Mouse (Mus musculus) limb, embryonic 11.5 days (tissue): ENCODE results near the gene Cul4a. TPM values are rescaled to one million over a fixed set of nuclear protein-coding genes. Genes with fewer than 3 reads are reported as not detected.
"Not testable (repeated sequence)": the region's sequence is repeated elsewhere in the genome, so short reads cannot be mapped to it uniquely, and the experiment has no call there.

Experiments
- ATAC-seq: fragments of 200-750 bp; cut with Nextera tagmentation; 2 replicates; pipeline ENCODE4 v1.8.0; 2017; ENCODE audit warnings: low read depth; ENCODE audit not compliant: insufficient number of reproducible peaks, low FRiP score, low TSS enrichment
- DNase-seq: peaks from one replicate; pipeline ENCODE4 v3.0.0-alpha.2; 2015; ENCODE audit warnings: low spot score
- H3K27ac ChIP-seq: fragments of 300-500 bp; sonication (generic); replicated peaks from 2 replicates; pipeline ENCODE4 v1.5.1; 2014; ENCODE audit warnings: low read depth, mild to moderate bottlenecking, low read length
- H3K27me3 ChIP-seq: fragments of 300-500 bp; sonication (generic); 2 replicates; pipeline ENCODE4 v1.6.1; 2014; ENCODE audit warnings: mild to moderate bottlenecking, low read length, mixed read lengths; ENCODE audit not compliant: control insufficient read depth, insufficient read depth
- H3K36me3 ChIP-seq: fragments of 300-500 bp; sonication (generic); 2 replicates; pipeline ENCODE4 v1.6.1; 2014; ENCODE audit warnings: mild to moderate bottlenecking, low read length, moderate library complexity, mixed read lengths; ENCODE audit not compliant: control insufficient read depth, insufficient read depth
- H3K4me1 ChIP-seq: fragments of 300-500 bp; sonication (generic); 2 replicates; pipeline ENCODE4 v1.6.1; 2014; ENCODE audit warnings: low read length, mixed read lengths; ENCODE audit not compliant: control insufficient read depth, insufficient read depth
- H3K4me2 ChIP-seq: fragments of 300-500 bp; sonication (generic); 2 replicates; pipeline ENCODE4 v1.6.1; 2014; ENCODE audit warnings: low read depth, mild to moderate bottlenecking, moderate library complexity; ENCODE audit not compliant: severe bottlenecking
- H3K4me3 ChIP-seq: fragments of 300-500 bp; sonication (generic); 2 replicates; pipeline ENCODE4 v1.5.1; 2014; ENCODE audit warnings: low read depth, low read length
- H3K9ac ChIP-seq: fragments of 300-500 bp; sonication (generic); 2 replicates; pipeline ENCODE4 v1.6.1; 2014; ENCODE audit warnings: mild to moderate bottlenecking, low read length
- H3K9me3 ChIP-seq: fragments of 300-500 bp; sonication (generic); 2 replicates; pipeline ENCODE4 v1.6.1; 2016; ENCODE audit warnings: low read length; ENCODE audit not compliant: control insufficient read depth
- WGBS: fragments of 180-500 bp; shearing (Covaris S2); extraction: QIAGEN DNeasy Blood & Tissue Kit; methylation state at CpG from one replicate; pipeline ENCODE4 v1.1.7; 2014; 5-methylcytosine and 5-hydroxymethylcytosine counted together
- polyA plus RNA-seq: library from polyadenylated mRNA; unstranded; fragments of >200 nt; fragmentation: Nextera tagmentation; extraction: Ambion mirVana; gene quantifications from 2 replicates; pipeline ENCODE4 v1.2.1, GENCODE M21; 2014

The Cul4a gene
- polyA plus RNA-seq, 1 experiment from 2014 or later = 107 TPM

GRCm38 (mm10) chr8:13118516-13118915 lies 13.1 kb downstream of the Cul4a start:
- no peak overlapping the region for H3K27ac ChIP-seq
- 82% methylated on average over 3 of the region's 3 CpGs for WGBS

GRCm38 (mm10) chr8:13120882-13121665 lies 15.7 kb downstream of the Cul4a start:
- H3K4me1 ChIP-seq = no peaks in the 10 kb centered on the region
- no peak for ATAC-seq
- no peak overlapping the region for H3K4me2 ChIP-seq
- H3K36me3 ChIP-seq = peaks cover 7% of the 10 kb centered on the region; the same call in 1 of the 2 replicates
- no peak overlapping the region for H3K9ac ChIP-seq
- no peak for DNase-seq
- no peak overlapping the region for H3K4me3 ChIP-seq
- no peaks in the 10 kb centered on the region for H3K9me3 ChIP-seq
- H3K27ac ChIP-seq = no peak overlapping the region
- no peaks in the 10 kb centered on the region for H3K27me3 ChIP-seq
- 91% methylated on average over 7 of the region's 7 CpGs for WGBS

More at GRCm38 (mm10) chr8:13118516-13118915, 13.1 kb downstream of the Cul4a start:
- no peak for DNase-seq
- H3K4me1 ChIP-seq = no peaks in the 10 kb centered on the region
- H3K9me3 ChIP-seq = no peaks in the 10 kb centered on the region
- H3K9ac ChIP-seq = no peak overlapping the region
- no peak overlapping the region for H3K4me3 ChIP-seq
- no peak overlapping the region for H3K4me2 ChIP-seq
- no peak for ATAC-seq
- H3K36me3 ChIP-seq = peaks cover 7% of the 10 kb centered on the region; the same call in 1 of the 2 replicates
- no peaks in the 10 kb centered on the region for H3K27me3 ChIP-seq

GRCm38 (mm10) chr8:13122887-13123421 lies 17.5 kb downstream of the Cul4a start:
- 92% methylated on average over 7 of the region's 7 CpGs for WGBS
- no peaks in the 10 kb centered on the region for H3K27me3 ChIP-seq
- peaks cover 12% of the 10 kb centered on the region for H3K36me3 ChIP-seq
- H3K4me2 ChIP-seq = no peak overlapping the region
- H3K9me3 ChIP-seq = no peaks in the 10 kb centered on the region
- no peak overlapping the region for H3K9ac ChIP-seq
- no peak for ATAC-seq
- no peaks in the 10 kb centered on the region for H3K4me1 ChIP-seq
- H3K27ac ChIP-seq = no peak overlapping the region
- H3K4me3 ChIP-seq = no peak overlapping the region
- DNase-seq = no peak

- WGBS = 88% methylated on average over 8 of the region's 8 CpGs
- Histone ChIP-seq H3K4me2 (no peak overlapping the region), H3K27ac (no peak overlapping the region), H3K9me3 (no peaks in the 10 kb centered on the region), H3K4me3 (no peak overlapping the region), H3K9ac (no peak overlapping the region), H3K27me3 (no peaks in the 10 kb centered on the region), H3K36me3 (peaks cover 13% of the 10 kb centered on the region), H3K4me1 (no peaks in the 10 kb centered on the region)
- ATAC-seq (no peak), DNase-seq (no peak)
Observed at GRCm38 (mm10) chr8:13124897-13125296, 19.5 kb downstream of the Cul4a start.

GRCm38 (mm10) chr8:13132220-13132619 lies 26.8 kb downstream of the Cul4a start:
- H3K27me3 ChIP-seq, H3K4me1 ChIP-seq, H3K27ac ChIP-seq, ATAC-seq, H3K4me2 ChIP-seq, H3K4me3 ChIP-seq, H3K9me3 ChIP-seq, H3K9ac ChIP-seq: not testable (repeated sequence)
- H3K36me3 ChIP-seq = peaks cover 33% of the 10 kb centered on the region
- peak; percentile 67 for DNase-seq
- 74% methylated on average over 9 of the region's 9 CpGs for WGBS

- Histone ChIP-seq H3K4me3 (no peak overlapping the region), H3K36me3 (peaks cover 40% of the 10 kb centered on the region), H3K9ac (no peak overlapping the region), H3K9me3 (no peaks in the 10 kb centered on the region), H3K4me1 (no peaks in the 10 kb centered on the region), H3K4me2 (no peak overlapping the region), H3K27ac (no peak overlapping the region), H3K27me3 (no peaks in the 10 kb centered on the region)
- no peak for DNase-seq
- no peak for ATAC-seq
- 96% methylated on average over 6 of the region's 6 CpGs for WGBS
Observed at GRCm38 (mm10) chr8:13139641-13140182, 34.3 kb downstream of the Cul4a start.

- Histone ChIP-seq H3K9ac (no peak overlapping the region), H3K27ac (no peak overlapping the region), H3K9me3 (no peaks in the 10 kb centered on the region), H3K4me3 (no peak overlapping the region), H3K4me1 (no peaks in the 10 kb centered on the region), H3K36me3 (peaks cover 43% of the 10 kb centered on the region), H3K4me2 (no peak overlapping the region), H3K27me3 (no peaks in the 10 kb centered on the region)
- no peak for DNase-seq
- no peak for ATAC-seq
- WGBS = 90% methylated on average over 5 of the region's 5 CpGs
Observed at GRCm38 (mm10) chr8:13141681-13142080, 36.3 kb downstream of the Cul4a start.

GRCm38 (mm10) chr8:13148476-13148875 lies 43.1 kb downstream of the Cul4a start:
- peaks cover 19% of the 10 kb centered on the region; the same call in 1 of the 2 replicates for H3K36me3 ChIP-seq
- 78% methylated on average over 2 of the region's 2 CpGs for WGBS

More at GRCm38 (mm10) chr8:13148476-13148875, 43.1 kb downstream of the Cul4a start:
- ATAC-seq (no peak), DNase-seq (no peak)
- H3K4me2 ChIP-seq = no peak overlapping the region
- H3K27me3 ChIP-seq = no peaks in the 10 kb centered on the region
- no peaks in the 10 kb centered on the region for H3K4me1 ChIP-seq
- no peak overlapping the region for H3K4me3 ChIP-seq
- no peak overlapping the region for H3K27ac ChIP-seq
- H3K9ac ChIP-seq = no peak overlapping the region
- H3K9me3 ChIP-seq = no peaks in the 10 kb centered on the region
